Mouse (Mus musculus): ENCODE results near the gene Prg3. TPM values are rescaled to one million over a fixed set of nuclear protein-coding genes. Genes with fewer than 3 reads are reported as not detected.

The Prg3 gene
- total and polyA plus RNA-seq, 3 experiments: not detected

DNA sequence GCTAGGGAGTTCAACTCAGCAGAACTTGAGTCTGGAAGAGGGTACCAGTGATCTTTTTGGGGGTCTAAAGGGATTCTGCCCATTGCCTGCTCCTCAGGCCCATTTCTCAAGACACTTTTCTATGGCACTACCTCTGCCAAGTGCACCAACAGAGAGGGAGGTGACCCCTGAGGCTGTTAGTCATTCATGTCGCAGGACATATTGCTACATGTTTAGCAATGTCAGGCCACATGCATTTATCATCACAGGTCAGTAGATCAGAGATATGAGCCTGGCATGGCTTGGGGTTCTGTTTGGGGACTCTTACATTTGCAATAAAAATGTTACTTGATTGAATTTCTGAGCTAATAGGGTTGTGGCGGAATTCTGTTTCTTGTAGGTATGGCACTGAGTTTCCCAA is 12.4 kb upstream of the Prg3 start:
- no peak for TF ChIP-seq MAX (IDR thresholded peaks at IDR 0.05; ENCODE audit: low read length)
- no peak for TF ChIP-seq NRF1 (IDR thresholded peaks at IDR 0.05; ENCODE audit: low read depth, low read length)
- TF ChIP-seq SIN3A (IDR thresholded peaks at IDR 0.05; ENCODE audit: low read length): no peak
- TF ChIP-seq HCFC1 (IDR thresholded peaks at IDR 0.05; ENCODE audit: low read depth, low read length): no peak
- no peak for TF ChIP-seq RAD21 (IDR thresholded peaks at IDR 0.05; ENCODE audit: low read depth, low read length)
- TF ChIP-seq TBP (conservative IDR thresholded peaks at IDR 0.05; ENCODE audit: low read depth, low read length): no peak
- no peak for TF ChIP-seq CTCF (conservative IDR thresholded peaks at IDR 0.05 in 1 of 2, IDR thresholded peaks at IDR 0.05 in 1 of 2; ENCODE audit: low read depth in 2 of 2, low read length in 2 of 2)
- in situ Hi-C loops (cut with MboI; ENCODE audit: low pct_ligation_motif_present, low pct_unique_long_range_greater_than_20kb, low sequenced_read_pairs): no loop called here
- H3K27me3 ChIP-seq (replicated peaks): no peaks in the 10 kb centered on the region
- H3K9ac ChIP-seq (ENCODE audit: insufficient read depth, low read depth): no peak overlapping the region
- H3K4me2 ChIP-seq (ENCODE audit: insufficient read depth, low read depth, poor library complexity, severe bottlenecking): no peak overlapping the region
- no peaks in the 10 kb centered on the region for H3K9me3 ChIP-seq (replicated peaks; ENCODE audit: low read length)
- no peak overlapping the region for H3K4me3 ChIP-seq (replicated peaks in 1 of 3; ENCODE audit: low read depth in 2 of 3, low read length in 2 of 3, poor library complexity in 1 of 3)
- dilution Hi-C loops (cut with MboI; ENCODE audit: extremely low pct_ligation_motif_present, extremely low pct_unique_long_range_greater_than_20kb, low sequenced_read_pairs): no loop called here
- no peak overlapping the region for H3K27ac ChIP-seq (ENCODE audit: insufficient read depth, low read depth)
- no peaks in the 10 kb centered on the region for H3K36me3 ChIP-seq (replicated peaks in 1 of 2; ENCODE audit: control insufficient read depth in 1 of 2, insufficient read depth in 1 of 2, low read length in 1 of 2)
- H3K4me1 ChIP-seq (ENCODE audit: control insufficient read depth in 1 of 2, insufficient read depth in 2 of 2): peaks cover 0 to 13% of the 10 kb centered on the region in 2 experiments; a peak in 2 of 4 replicates
- no peak for DNase-seq (ENCODE audit: extremely low read depth)
- no peaks in the 10 kb centered on the region for H3K79me2 ChIP-seq (replicated peaks; ENCODE audit: control insufficient read depth, extremely low read depth, insufficient read depth, poor library complexity, severe bottlenecking)

DNA sequence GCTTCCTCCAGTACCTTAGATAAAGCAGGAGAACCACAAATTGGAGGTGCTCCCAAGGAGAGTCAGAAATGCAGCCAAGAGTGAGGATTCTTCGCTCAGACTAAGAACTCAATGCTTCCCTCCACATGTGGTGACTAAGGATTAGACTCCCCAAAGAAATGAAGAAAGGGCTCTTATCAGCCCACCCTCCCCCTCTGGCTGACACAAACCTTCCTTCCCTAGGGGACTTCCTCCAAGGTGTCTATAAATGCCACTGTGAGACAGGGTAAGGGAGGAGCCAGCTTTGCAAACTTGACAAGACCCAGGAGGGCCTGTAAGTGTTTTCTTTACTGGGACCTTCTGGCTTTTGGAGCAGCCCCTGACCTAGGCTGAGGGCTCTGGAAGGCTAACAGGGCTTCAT is 7.8 kb upstream of the Prg3 start, which contains the start of gene Prg2:
Gene Prg2 (plus strand): TSS at position 274 of the 400 bp plus-strand sequence.
- H3K9me3 ChIP-seq (replicated peaks; ENCODE audit: low read length): no peaks in the 10 kb centered on the region
- no peak within 1 kb of the TSS for H3K27ac ChIP-seq (ENCODE audit: insufficient read depth, low read depth)
- DNase-seq (ENCODE audit: extremely low read depth): no peak
- H3K4me3 ChIP-seq (replicated peaks in 1 of 3; ENCODE audit: low read depth in 2 of 3, low read length in 2 of 3, poor library complexity in 1 of 3): no peak within 1 kb of the TSS
- TF ChIP-seq ETS1 (conservative IDR thresholded peaks at IDR 0.05; ENCODE audit: low read depth, low read length) (no peak), MXI1 (IDR thresholded peaks at IDR 0.05; ENCODE audit: low read depth, low read length) (no peak), JUND (conservative IDR thresholded peaks at IDR 0.05; ENCODE audit: low read depth, low read length) (no peak), ZMIZ1 (IDR thresholded peaks at IDR 0.05; ENCODE audit: low read depth, low read length) (no peak), MEF2A (IDR thresholded peaks at IDR 0.05; ENCODE audit: borderline replicate concordance, low read depth, low read length) (no peak), POLR2A (IDR thresholded peaks at IDR 0.05; ENCODE audit: low read depth, low read length) (no peak), CTCF (conservative IDR thresholded peaks at IDR 0.05 in 1 of 2, IDR thresholded peaks at IDR 0.05 in 1 of 2; ENCODE audit: low read depth in 2 of 2, low read length in 2 of 2) (no peak), IRF4 (IDR thresholded peaks at IDR 0.05; ENCODE audit: low read depth, low read length) (no peak), HCFC1 (IDR thresholded peaks at IDR 0.05; ENCODE audit: low read depth, low read length) (no peak), ZNF384 (IDR thresholded peaks at IDR 0.05; ENCODE audit: low read depth, low read length) (no peak), MAFK (IDR thresholded peaks at IDR 0.05; ENCODE audit: insufficient replicate concordance, low read length) (no peak), RCOR1 (conservative IDR thresholded peaks at IDR 0.05; ENCODE audit: low read depth, low read length) (no peak), NRF1 (IDR thresholded peaks at IDR 0.05; ENCODE audit: low read depth, low read length) (no peak), PAX5 (IDR thresholded peaks at IDR 0.05; ENCODE audit: low read length) (no peak), ZKSCAN1 (IDR thresholded peaks at IDR 0.05; ENCODE audit: borderline replicate concordance, low read depth, low read length) (no peak), POLR2AphosphoS2 (IDR thresholded peaks at IDR 0.05; ENCODE audit: low read depth, low read length) (no peak), GABPA (IDR thresholded peaks at IDR 0.05; ENCODE audit: insufficient replicate concordance, low read depth, low read length) (no peak), CHD1 (IDR thresholded peaks at IDR 0.05; ENCODE audit: low read depth, low read length) (no peak), MAZ (IDR thresholded peaks at IDR 0.05; ENCODE audit: low read depth, low read length) (no peak), USF2 (conservative IDR thresholded peaks at IDR 0.05; ENCODE audit: low read depth, low read length) (no peak)
- no peaks in the 10 kb centered on the region for H3K27me3 ChIP-seq (replicated peaks)
- no peak within 1 kb of the TSS for H3K9ac ChIP-seq (ENCODE audit: insufficient read depth, low read depth)
- dilution Hi-C loops (cut with MboI; ENCODE audit: extremely low pct_ligation_motif_present, extremely low pct_unique_long_range_greater_than_20kb, low sequenced_read_pairs): no loop called here
- H3K36me3 ChIP-seq (replicated peaks in 1 of 2; ENCODE audit: control insufficient read depth in 1 of 2, insufficient read depth in 1 of 2, low read length in 1 of 2): no peaks in the 10 kb centered on the region
- peaks cover 0 to 18% of the 10 kb centered on the region in 2 experiments; a peak in 2 of 4 replicates for H3K4me1 ChIP-seq (ENCODE audit: control insufficient read depth in 1 of 2, insufficient read depth in 2 of 2)
- no peaks in the 10 kb centered on the region for H3K79me2 ChIP-seq (replicated peaks; ENCODE audit: control insufficient read depth, extremely low read depth, insufficient read depth, poor library complexity, severe bottlenecking)
- in situ Hi-C loops (cut with MboI; ENCODE audit: low pct_ligation_motif_present, low pct_unique_long_range_greater_than_20kb, low sequenced_read_pairs): no loop called here
- H3K4me2 ChIP-seq (ENCODE audit: insufficient read depth, low read depth, poor library complexity, severe bottlenecking): no peak within 1 kb of the TSS; the same call in 1 of the 2 replicates

Data from CH12.LX (cell line).